Mouse (Mus musculus) ovary, postnatal 14 days (tissue): ENCODE measurements around the gene Vash2.

Source experiments
- DNase-seq: peaks from one replicate; pipeline ENCODE4 v3.0.0; 2022; ENCODE audit warnings: low spot score

The Vash2 gene

DNA sequence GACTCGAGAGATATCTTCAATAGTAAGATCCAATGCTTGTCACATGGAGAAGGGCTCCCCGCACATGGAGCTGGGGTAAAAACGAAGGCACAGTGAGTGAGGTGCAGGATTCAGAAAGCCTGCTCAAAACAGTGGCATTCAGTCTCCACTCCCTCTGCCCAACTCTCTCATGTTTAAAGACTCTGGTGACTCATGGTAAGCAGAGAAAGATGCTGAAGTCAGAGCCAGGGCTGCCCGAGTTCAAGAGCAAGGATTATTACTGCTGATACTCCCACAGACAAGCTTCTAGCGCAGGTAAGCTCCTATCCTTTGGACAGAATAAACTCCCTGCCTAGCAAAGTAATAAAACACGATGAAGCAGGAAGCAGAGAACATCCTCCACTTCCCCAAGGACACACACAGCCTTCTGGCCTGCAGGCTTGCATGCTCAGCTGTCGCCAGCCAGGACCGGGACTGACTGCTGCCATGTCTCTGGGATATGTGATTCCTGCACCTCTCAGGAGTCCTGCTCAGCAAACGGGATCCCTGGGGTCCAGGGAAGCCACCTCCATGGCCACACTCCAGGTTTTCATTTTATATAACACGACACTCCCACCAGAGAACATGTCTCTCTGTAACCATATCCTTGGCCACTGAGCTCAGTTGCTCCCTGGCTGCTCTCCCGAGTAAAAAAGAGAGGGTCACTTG lies 2.1 kb downstream of the Vash2 start:
- DNase-seq, result no peak

- DNase-seq, result no peak
Observed at GRCm38 (mm10) chr1:190974833-190975232, 4.3 kb downstream of the Vash2 start.

- DNase-seq, result no peak
Observed at GRCm38 (mm10) chr1:190974191-190974590, 4.9 kb downstream of the Vash2 start.

DNA sequence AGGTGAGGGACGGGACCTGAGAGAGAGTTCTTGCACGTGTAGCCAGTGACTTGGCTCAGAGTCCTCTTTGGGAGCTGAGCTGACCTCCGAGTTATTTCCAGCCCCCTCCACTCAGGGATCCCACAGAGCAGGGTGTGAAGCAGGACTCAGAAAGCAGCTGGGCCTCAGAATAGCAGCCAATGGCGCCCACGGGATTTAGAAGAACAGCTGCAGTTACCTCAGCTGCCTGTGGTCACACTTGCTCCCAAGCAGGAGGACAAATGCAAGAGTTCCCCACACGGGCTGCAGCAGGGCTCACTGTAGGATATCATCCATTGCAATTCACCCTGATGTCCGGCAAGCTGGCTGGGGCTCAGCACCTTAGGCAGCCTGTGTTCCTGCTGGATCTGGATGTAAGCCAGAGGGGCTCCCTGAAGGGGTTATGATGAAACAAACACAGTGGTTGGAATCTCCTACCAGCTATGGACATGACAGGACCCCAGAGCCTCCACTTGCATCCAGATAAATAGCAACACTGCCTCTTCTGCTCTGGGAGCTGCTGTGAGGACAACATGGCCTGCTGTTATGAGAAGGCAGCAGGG lies 6.4 kb downstream of the Vash2 start:
- DNase-seq, result no peak

GRCm38 (mm10) chr1:190971708-190972610 lies 7.1 kb downstream of the Vash2 start:
- DNase-seq, result no peak

GRCm38 (mm10) chr1:190968010-190968409 lies 11.1 kb downstream of the Vash2 start:
- no peak for DNase-seq

DNA sequence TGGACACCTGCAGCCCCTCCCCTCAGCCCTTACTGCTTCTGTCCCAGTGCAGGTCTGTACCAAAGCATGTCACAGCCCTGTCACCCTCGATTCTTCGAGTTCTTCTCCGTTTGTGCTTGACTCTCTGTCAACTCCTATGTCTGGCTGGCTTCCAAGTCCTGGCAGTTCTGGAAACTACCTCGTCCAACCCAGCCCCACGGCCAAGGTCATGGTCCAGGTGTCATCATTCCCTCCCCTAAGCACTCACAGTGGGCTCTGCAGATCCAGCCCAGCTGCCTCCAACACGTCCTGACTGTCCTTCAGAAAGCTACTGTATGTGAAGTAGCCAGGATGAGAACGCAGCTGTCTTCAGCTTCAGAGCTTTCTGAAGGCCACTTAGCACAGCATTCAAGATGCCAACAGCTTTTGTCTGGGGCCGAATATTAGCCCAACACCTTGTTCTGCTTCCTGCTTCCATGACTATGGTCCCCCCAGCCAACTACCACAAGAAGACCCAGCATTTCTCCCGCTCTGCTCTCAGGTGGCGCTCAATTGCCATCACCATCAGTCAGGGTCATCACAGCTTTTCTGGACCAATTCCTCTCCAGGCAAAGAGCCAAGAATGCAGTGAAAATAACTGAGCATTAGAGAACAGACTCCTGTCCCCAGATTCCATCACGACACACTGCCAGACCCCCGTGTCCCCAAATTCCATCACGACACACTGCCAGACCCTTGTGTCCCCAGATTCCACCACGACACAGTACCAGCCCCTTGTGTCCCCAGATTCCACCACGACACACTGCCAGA lies 13.9 kb downstream of the Vash2 start:
- DNase-seq, result no peak

DNA sequence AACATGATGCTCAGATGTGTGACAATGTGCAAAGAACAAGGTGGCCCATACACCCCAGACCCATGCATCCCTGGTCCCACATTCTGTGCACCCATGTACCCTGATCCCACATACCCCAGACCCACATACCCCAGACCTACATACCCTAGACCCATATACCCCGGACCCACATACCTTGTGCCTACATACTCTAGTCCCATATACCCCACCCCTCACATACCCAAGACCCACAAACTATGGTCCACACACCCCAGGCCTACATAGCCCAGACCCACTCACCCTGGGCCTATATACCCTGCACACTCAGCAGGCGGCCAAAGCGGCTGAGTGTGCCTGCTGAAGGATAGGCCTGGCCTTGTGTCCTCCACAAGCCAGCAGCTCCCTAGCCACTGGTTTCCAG lies 16.3 kb downstream of the Vash2 start:
- DNase-seq, result no peak

DNA sequence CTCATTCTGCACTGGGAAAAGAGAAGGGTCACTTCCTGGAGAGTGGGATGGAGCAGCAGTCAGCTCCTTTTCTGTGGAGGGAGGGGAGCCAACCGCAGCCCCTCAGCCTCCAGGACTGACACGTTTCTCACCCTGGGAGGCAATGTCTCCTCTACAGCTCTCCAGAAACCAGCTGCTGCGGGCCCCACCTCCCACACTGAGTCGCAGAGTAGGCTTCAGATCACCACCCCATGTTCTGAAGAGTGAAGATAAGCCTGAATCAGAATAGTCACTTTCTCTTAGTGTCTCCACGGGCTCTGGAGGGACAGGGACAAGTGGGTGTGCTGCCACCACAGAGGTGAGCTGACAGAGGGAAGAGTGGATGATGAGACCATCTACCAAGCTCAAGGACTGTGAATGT lies 20.3 kb downstream of the Vash2 start:
- no peak for DNase-seq

- no peak for DNase-seq
Observed at GRCm38 (mm10) chr1:190953009-190953408, 26.1 kb downstream of the Vash2 start.

DNA sequence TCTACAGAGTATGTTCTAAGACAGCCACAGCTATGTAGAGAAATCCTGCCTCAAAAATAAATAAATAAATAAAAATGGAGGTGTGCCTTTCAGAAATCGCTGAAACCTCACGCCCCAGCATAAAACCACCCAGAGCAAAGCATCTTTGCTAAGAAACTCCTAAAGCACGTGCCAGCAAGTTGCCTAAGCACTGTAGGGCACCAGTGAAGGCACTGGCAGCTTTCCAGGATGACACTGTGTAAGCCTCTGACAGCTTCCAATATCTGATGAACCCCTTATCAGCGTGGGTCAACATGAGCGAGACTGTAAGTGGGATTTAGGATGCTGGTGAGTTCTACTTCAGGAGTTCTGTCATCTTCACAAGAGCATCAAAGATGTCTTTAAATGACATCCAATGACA lies 28.1 kb downstream of the Vash2 start:
- no peak for DNase-seq

- DNase-seq, result no peak
Observed at GRCm38 (mm10) chr1:190948846-190949245, 30.2 kb downstream of the Vash2 start.

GRCm38 (mm10) chr1:190948439-190948838 lies 30.7 kb downstream of the Vash2 start:
- DNase-seq, result no peak

- DNase-seq, result no peak
Observed at GRCm38 (mm10) chr1:190947986-190948385, 31.1 kb downstream of the Vash2 start.

DNA sequence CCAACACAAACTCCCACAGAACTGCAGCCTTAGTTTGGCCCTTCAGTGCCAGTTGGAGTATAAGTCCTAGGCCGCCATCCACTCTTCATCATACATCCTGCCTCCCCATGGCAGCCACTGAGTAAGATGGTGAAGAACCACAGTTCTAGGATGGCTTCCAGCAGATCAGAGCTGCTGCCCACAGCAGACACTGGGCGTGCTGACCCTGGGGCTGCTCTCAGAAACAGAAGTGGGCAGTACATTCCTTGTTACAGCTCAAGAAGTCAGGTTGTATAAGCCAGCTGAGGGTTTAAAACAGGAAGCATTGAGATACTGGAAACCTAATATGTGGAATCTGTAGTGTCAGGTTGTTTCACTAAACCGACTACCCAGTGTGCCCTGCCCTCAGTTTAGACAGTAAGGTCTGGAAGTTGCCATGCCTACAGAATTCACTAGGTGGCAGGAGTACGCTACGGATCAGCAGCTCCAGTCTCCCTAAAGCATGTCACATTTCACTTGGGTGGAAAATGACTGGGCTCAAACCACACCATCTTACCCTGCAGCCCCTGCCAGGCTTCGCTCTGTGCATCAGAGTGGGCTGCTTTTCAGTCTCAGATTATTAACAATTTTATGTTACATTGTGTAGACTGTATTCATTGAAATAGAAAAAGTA lies 34.9 kb downstream of the Vash2 start:
- peak; percentile 67 for DNase-seq

GRCm38 (mm10) chr1:190939803-190940202 lies 39.3 kb downstream of the Vash2 start:
- no peak for DNase-seq

DNA sequence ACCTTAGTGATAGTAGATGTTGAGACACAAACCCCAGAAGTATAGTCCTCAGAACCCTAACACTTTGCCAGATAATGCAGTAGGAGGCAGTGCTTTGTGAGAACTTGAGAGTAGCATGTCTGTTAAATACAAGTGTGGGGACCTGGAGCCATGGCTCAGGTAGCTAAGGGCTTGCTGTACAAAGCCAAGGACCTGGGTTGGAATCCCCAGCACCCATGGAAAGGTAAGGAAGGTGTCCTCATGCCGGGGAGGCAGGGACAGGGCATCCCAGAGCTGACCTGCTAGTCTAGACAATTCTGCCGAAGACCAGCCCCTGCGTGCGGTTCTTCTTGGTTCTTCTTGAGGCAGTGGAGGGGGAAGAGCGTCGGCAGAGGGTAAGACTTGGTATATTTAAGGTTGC lies 48.9 kb downstream of the Vash2 start:
- DNase-seq, result no peak

DNA sequence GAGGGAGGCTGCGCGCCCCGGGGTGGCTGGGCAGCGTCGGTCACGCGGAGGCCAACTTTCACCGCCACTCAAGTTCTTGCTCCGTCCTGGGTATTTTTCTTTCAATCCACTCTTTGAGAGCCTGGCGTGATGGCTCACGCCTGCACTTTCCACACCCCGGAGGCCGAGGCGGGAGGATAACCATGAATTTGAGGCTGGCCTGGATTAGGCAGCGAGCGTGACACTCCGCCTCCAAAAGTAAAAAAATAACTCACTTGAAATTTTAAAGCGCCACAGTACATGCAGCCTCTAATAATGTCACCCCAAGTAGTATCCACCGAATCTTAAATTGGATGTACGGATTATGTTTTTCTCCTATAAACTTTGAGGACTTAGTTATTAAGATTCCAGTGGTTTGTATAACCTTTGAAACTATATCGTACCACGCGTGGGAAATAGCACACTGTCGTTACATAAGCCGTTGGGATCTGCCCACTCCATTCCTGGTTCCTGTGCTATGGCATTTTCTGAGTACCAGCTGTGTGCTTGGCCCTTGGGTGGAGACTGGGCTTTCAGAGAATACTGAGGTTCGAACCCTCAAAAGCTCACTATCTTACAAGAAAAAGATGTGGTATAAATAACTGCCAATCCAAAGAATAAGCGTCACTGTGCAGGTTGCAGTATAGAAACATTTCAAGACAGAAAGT lies 49.9 kb downstream of the Vash2 start:
- DNase-seq, result peak; percentile 26

GRCm38 (mm10) chr1:190928370-190929009 lies 50.6 kb downstream of the Vash2 start:
- DNase-seq, result peak; percentile 93

- DNase-seq, result no peak
Observed at GRCm38 (mm10) chr1:190927751-190928369, 51.2 kb downstream of the Vash2 start.
